Mouse (Mus musculus): ENCODE measurements around the gene Pfkfb2.

The Pfkfb2 gene

GRCm38 (mm10) chr1:130737916-130738315, 8.9 kb upstream of the Pfkfb2 start:
- DNase-seq (ENCODE audit: low spot score in 2 of 2) = no peak

GRCm38 (mm10) chr1:130737411-130737881, 8.4 kb upstream of the Pfkfb2 start:
- no peak for DNase-seq (ENCODE audit: low spot score in 2 of 2)

DNA sequence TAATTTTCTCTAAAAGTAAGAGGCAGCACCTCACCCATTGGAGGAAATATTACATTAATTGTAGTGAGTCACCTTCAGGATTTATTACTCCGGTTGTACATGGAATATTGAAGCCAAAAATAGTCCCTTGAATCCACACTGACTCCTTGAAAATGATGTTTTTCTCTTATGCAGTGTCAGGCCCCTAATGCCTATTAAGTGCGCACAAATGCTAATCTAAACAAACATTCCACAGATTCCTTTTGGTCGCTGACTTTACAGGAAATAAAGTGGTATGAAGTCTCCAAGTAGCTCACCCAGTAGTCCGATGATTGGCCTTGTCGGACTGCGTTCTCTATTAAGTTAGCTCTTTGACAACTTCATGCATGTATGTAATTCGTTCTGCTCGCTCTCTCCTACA, 5.8 kb upstream of the Pfkfb2 start:
- DNase-seq (ENCODE audit: low spot score in 2 of 2) = no peak

DNA sequence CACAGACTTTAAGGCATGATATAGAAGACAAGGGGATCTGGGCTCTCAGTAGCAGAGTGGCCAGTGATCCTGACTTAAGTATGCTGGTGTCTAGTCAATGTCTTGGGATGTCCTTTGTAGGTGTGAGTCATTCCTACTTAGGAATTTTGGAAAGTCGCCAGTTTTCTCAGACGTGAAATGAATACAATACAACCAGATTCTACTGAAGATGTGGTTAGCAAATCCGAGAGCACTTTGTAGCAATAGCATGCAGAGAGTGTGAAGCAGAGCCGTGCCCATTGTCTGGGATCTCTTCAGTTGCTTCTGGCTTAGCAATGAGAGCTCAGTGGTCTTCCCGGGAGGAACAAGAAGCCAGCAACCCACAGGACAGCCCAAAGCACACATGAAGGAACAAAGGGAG, 5.4 kb upstream of the Pfkfb2 start:
- DNase-seq (ENCODE audit: low spot score in 2 of 2) = no peak

- peak; percentile 21 to 36 for DNase-seq (ENCODE audit: low spot score in 2 of 2)
These were observed 4.6 kb upstream of the Pfkfb2 start for GRCm38 (mm10) chr1:130733671-130734070.

DNA sequence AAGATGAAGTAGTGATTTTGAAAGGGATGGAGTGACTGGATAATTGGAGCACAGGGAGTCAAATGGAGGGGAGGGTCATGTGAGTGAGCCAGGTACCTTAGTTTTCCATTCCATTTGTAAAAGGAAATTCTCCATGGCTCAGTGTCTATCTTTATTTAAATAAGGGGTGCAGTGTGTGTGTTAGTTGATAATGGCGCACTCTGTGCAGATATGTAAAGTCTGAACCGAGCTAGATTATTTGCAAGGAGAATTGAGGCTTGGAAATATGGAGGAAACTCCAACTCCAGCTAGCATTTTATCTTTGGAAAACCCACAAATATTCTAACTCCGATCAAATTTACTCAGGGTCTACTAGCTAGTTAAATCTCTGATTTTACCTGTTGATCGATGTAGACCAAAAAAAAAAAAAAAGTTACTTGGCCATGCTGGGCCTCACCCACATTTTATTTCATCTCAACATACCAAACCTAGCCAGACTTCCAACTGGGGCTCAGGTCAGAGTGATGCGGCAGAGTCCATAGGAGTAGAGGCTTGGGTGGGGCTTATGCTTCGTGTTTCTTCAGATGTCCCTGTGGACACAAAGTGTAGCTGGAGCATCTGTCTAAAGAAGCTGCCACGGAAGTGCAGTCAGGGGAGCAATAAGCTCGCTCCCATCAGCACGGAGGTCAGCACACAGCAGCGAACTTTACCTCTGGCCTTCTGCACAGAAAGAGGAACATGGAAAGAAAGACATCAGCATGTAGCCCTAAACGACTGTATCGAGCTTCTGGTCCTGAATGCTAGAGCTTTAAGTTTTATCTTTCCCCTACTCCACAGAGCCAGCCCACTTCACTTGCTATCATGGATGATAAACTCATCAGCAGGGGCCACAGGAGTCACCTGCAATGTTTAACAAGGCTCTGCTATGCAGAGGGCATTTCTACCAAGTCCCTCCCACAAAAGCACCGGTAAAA, 3.9 kb upstream of the Pfkfb2 start:
- no peak for DNase-seq (ENCODE audit: low spot score in 2 of 2)

DNA sequence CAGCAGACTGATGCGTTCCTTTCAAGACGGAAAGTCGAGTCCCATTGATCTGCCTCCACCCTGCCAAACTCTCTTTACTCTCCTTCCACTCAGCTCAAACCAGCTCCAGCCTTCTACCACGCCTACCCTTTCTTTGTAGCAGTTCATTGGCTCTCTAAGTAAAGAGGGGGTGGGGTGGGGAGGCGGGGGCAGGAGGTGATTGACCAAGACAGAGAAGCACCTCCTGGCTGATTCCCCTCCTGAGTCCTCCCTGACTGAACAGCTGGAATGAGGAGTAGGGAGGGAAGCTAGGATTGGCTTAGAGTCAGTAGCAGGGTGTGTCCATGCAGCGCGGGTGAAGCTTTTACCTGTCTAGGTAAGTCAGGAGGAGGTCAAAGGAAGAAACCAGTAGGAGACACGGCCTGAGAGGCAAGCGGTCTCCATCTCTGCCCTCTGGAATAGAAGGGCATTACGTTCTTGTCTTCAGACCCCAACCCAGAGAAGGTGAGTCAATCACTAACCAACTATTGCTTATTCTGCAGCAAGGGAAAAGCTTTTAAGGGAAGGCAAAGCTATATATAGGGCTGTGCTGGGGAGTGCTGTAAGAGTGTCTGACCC, 2.8 kb upstream of the Pfkfb2 start, which contains the start of gene AA986860:
TSS of gene AA986860 (plus strand) at position 236 of the 597 bp plus-strand sequence.
- no peak for DNase-seq (ENCODE audit: low spot score in 2 of 2)

DNA sequence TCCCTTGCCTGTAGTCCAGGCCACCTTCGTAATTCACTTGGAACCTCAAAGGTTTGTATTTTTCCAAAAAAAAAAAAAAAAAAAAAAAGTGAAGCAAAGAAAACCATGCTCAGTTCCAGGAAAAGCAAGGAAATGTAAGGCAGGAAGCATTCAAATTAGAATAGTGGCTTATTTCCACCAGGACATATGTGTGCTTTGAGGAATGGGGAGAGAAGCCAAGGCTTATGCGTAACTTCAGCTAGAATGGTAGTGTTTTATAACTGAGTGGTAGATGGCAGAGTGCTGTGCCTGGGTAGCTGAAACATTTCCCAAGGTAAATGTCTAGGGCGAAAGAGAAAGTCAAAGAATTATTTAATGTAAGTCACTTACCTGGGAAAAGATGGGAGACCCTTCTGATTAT, 345 bp downstream of the Pfkfb2 start:
- DNase-seq (ENCODE audit: low spot score in 2 of 2) = no peak

DNA sequence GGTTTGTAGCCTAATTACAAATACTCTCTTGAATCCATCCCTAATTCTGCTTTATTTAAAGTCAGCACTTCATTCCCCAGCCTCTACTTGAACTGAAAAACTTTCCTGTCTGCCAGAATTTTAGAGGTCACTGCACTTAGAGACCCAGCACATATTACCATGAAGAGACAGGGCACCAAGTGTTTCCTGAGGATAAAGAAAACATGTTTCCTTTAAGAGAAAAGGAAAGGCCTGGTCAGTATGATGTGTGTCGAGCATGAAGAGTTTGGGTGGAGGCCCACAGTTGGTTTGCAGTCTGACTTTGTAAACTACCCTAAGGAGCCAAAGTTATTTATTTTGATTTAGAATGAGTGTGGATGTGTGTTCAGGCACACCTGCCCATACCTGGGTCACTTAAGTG, 983 bp downstream of the Pfkfb2 start:
- DNase-seq (ENCODE audit: low spot score in 2 of 2) = no peak

GRCm38 (mm10) chr1:130726396-130726795, 2.7 kb downstream of the Pfkfb2 start:
- no peak for DNase-seq (ENCODE audit: low spot score in 2 of 2)

DNA sequence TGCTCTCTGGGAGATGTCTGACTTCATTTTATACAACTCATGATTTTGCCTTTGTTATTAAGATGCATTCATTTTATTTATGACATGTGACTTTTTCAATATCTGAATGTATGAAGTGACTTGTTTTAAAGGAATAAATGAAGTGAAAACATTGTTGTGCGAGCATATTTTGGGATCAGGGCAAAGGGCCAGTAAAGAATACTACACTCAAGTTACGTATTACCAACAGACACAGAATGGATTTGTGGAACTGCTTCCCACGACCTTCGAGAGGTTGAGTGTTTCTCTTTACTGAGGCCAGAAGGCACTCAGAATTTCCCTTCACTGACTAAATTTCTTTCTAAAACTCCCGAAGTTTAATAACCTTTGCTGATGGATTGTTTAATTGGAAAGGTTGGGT, 4.8 kb downstream of the Pfkfb2 start:
- no peak for DNase-seq (ENCODE audit: low spot score in 2 of 2)

DNA sequence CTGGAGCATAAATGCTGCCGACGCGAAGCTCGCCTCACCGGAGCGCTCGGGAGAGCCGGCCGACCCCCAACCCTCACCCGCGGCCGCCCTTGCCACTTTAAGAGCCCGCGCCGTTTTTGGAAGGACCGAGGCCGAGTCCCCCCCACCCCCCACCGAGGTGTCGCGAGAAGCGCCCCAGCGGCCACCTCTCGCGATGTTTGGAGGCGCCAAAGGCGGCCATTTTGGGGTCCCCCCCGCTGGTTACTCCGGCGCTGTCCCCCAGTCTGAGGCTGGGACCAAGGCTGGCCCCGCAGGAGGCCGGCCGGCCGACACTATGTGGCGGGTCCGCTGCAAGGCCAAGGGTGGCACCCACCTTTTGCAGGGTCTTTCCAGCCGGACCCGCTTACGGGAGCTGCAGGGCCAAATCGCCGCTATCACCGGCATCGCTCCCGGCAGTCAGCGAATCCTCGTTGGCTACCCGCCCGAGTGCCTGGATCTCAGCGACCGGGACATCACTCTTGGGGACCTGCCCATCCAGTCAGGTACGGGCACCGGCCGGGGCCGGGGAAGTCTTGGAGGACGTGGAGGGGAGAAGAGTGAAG, 11.7 kb downstream of the Pfkfb2 start, which contains the start of gene Yod1:
TSS of gene Yod1 (plus strand) at position 37 of the 581 bp plus-strand sequence.
- peak; percentile 84 to 87 for DNase-seq (ENCODE audit: low spot score in 2 of 2)

DNA sequence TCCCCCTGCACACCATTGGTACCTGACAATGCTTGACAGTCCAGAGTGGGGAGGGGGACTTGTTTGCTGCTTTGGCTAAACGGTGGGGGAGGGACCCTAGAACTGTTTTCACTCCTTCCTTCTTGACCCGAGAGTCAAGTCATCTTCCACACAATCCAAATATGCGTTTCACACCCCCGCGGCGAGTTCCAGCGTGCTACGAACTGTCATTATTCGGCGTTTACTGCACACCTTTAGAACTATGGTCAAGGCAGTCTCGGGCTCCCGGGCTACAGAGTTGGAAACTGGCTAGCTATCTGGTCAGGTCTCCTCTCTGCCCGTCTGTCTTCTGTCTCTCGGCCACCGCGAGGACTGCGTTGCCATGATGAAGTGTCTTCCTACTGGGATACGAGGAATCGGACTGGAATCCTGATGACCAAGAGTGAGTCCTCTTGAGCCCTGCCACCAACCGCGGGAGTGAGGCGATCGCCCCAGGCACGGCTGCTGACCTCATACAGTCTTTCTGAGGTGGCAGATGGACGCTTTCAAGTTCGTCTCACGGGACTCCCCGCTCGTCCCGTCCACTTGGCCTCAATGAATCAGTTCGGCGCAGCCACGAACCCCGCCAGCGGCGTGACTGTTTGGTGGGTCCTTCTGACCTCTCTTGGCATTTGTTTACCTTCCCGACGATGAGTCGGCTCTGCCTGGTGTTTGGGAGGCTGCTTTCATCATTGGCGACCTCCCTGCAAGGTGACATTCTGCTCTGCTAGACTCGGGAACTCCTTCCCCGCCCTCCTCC, 12.4 kb downstream of the Pfkfb2 start:
- DNase-seq (ENCODE audit: low spot score in 2 of 2) = peak; percentile 47 to 49

DNA sequence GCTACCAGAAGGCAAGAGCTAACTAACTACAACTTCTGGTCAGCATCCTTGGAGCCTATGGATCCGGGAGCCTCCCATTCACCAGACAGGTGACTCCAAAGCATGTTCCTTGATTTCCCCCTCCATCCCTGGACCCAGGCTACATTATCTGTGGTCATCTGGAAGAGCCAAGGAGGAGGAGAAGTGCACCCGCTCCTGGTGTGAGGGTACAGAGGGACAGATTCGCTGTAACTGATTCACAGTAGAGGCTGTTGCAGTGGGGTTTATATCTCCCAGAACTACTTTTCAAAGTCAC, 12.9 kb downstream of the Pfkfb2 start:
- no peak for DNase-seq (ENCODE audit: low spot score in 2 of 2)

DNA sequence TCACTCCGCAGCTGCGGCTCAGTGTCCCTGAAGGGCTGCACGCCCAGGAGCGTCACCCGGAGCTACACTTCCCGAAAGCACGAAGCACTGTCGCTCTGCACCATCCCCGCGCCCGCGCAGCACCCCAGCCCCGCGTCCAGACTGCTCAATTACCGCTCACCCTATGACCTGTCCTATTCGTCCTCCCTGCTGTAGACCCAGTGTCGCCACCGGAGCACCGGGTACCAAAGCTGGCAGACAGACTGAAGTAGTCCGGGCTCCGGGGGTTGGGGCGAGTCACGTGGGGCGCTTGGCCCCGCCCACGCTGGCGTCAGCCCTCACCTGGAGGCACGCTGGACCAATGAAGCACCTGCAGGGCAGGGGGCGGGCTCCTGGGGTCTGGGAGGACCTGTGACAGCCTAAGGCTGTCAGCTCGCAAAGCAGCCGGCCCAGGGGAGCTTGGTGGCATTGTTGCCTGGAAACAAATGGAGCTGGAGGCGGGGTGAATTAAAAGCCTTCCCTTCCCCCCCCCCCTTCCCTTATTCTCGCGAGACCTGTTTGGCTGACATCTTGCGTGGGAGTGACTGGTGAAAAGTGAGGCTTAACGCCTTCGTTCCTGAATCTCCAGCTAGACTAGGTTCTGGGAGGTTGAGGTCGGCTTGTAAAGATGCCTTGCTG, 13.4 kb downstream of the Pfkfb2 start, which contains the start of gene Gm29427:
TSS of gene Gm29427 (minus strand) at position 239 of the 657 bp plus-strand sequence.
- DNase-seq (ENCODE audit: low spot score in 2 of 2) = peak; percentile 93 to 96

DNA sequence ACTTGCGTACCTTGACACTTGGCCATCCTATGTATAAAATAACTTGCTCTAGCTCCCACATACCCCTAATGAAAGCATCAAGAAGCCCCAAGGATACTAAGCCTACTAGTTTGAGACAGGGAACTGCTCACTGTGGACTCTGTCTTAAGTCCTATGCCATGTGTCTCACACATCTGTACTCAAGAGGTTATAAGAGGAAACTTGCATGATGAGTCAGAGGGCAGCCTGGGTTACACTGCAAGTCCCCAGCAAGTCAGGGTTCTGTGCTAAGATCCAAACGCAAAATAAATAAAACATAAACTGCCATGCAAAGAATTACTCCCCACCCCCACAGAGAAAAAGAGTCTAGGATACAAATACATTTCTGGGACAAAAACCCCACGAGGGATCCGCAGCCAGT, 15.0 kb downstream of the Pfkfb2 start:
- DNase-seq (ENCODE audit: low spot score in 2 of 2) = no peak

- DNase-seq (ENCODE audit: low spot score in 2 of 2) = no peak
These were observed 18.6 kb downstream of the Pfkfb2 start for GRCm38 (mm10) chr1:130710283-130711080.

GRCm38 (mm10) chr1:130703613-130704012, 25.4 kb downstream of the Pfkfb2 start:
- DNase-seq (ENCODE audit: low spot score in 2 of 2) = no peak

DNA sequence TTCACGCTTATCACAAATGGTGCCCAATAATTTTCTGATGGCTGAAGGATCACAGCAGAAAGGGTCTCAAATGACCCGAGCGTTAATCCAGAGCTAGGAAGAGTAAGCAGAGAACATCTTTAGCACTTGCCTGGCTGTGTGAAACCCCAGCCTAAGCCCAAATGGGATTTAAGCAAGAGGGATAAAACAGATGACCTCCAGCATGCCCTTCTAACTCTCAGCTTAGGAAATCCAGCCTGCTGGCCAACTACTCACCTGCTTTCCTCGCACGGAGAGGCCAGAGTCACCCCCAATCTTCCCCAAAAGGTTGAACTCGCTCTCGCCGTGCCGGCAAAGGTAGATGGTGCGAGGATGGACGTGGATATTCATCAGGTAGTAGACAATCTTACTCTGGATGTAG, 27.1 kb downstream of the Pfkfb2 start:
- DNase-seq (ENCODE audit: low spot score in 2 of 2) = no peak

DNA sequence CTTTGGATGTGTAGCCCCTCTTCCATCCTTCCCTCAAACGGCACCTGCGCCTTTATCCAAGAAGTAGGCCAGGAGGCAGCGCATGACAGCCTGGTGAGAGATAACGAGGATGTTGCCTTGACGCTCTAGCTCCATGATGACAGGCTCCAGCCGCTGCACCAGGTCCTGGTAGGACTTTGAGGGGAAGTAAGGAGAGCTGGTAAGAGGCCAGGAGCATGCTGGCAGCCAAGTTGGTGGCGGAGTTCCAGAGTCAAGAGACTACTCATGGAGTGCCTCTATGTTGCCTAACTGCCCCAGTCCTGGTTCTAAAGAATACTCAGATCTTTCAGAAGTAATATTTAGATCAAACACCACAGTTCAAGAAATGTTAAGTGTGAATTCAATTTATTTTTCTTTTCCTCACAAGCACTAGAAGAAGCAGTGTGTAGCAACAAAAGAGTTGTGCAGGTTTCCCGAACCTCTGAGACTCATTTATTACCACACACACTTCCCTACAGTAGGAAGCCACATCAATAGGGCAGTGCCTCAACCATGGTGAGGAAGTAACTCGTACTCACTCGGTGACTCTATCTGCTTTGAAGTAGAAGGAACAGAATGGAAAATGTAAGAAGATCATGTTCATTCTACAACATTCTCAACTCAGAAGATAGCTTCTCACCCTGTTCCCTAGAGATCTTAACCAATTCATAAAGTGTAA, 29.0 kb downstream of the Pfkfb2 start:
- DNase-seq (ENCODE audit: low spot score in 2 of 2) = peak in 1 of 2 experiments; percentile 50
